Mouse (Mus musculus): Measurements from ENCODE around the gene Tgfb1i1. TPM values are rescaled to one million over a fixed set of nuclear protein-coding genes. Genes with fewer than 3 reads are reported as not detected.
A peak's percentile ranks its signal among the peaks of the same experiment; 100 is the strongest.

The Tgfb1i1 gene
- polyA plus RNA-seq (2015; fragmentation: Nextera tagmentation; extraction: Ambion mirVana), result 157 and 160 TPM in 2 replicates

- ATAC-seq (peak; percentile 89), DNase-seq (ENCODE audit: low spot score) (peak; percentile 92)
- Histone ChIP-seq H3K36me3 (ENCODE audit: insufficient read depth, low read length) (peaks cover 10% of the 10 kb centered on the region; the same call in 1 of the 2 replicates), H3K27me3 (replicated peaks; ENCODE audit: insufficient read depth, low read length) (no peaks in the 10 kb centered on the region), H3K9me3 (ENCODE audit: low read length) (no peaks in the 10 kb centered on the region), H3K4me3 (ENCODE audit: low read depth, low read length) (peak within 1 kb of the TSS; percentile 57), H3K4me1 (ENCODE audit: insufficient read depth, low read depth, low read length) (peaks cover 6% of the 10 kb centered on the region; the same call in 1 of the 2 replicates), H3K27ac (ENCODE audit: low read length) (peak within 1 kb of the TSS; percentile 91), H3K9ac (replicated peaks; ENCODE audit: low read depth) (peak within 1 kb of the TSS; percentile 75), H3K4me2 (replicated peaks; ENCODE audit: low read depth, low read length) (peak within 1 kb of the TSS; percentile 66)
- no peak for TF ChIP-seq EP300 (IDR thresholded peaks at IDR 0.05)
- no peak for TF ChIP-seq CTCF (IDR thresholded peaks at IDR 0.05)
- WGBS, result 4% methylated on average over 19 of the region's 30 CpGs
Observed at GRCm38 (mm10) chr7:128246496-128247391, at the start of gene Tgfb1i1. Tgfb1i1 (plus strand) TSS chr7:128246812.

- 81% methylated on average over 9 of the region's 9 CpGs for WGBS
- no peak overlapping the region for H3K27ac ChIP-seq (ENCODE audit: low read length)
- H3K36me3 ChIP-seq (ENCODE audit: insufficient read depth, low read length), result no peaks in the 10 kb centered on the region
- no peak overlapping the region for H3K4me3 ChIP-seq (ENCODE audit: low read depth, low read length)
- H3K4me1 ChIP-seq (ENCODE audit: insufficient read depth, low read depth, low read length), result no peaks in the 10 kb centered on the region
- no peak overlapping the region for H3K4me2 ChIP-seq (replicated peaks; ENCODE audit: low read depth, low read length)
- H3K27me3 ChIP-seq (replicated peaks; ENCODE audit: insufficient read depth, low read length), result no peaks in the 10 kb centered on the region
- DNase-seq (ENCODE audit: low spot score), result no peak
- H3K9ac ChIP-seq (replicated peaks; ENCODE audit: low read depth), result no peak overlapping the region
- no peak for ATAC-seq
- no peaks in the 10 kb centered on the region for H3K9me3 ChIP-seq (ENCODE audit: low read length)
- no peak for TF ChIP-seq CTCF (IDR thresholded peaks at IDR 0.05)
- no peak for TF ChIP-seq EP300 (IDR thresholded peaks at IDR 0.05)
Observed at GRCm38 (mm10) chr7:128201607-128202006, 45.0 kb upstream of the Tgfb1i1 start.

GRCm38 (mm10) chr7:128203071-128203470 is 43.5 kb upstream of the Tgfb1i1 start:
- ATAC-seq, result no peak

GRCm38 (mm10) chr7:128204179-128204578 is 42.4 kb upstream of the Tgfb1i1 start:
- 90% methylated on average over 8 of the region's 8 CpGs for WGBS
- Histone ChIP-seq H3K4me3 (ENCODE audit: low read depth, low read length) (no peak overlapping the region), H3K4me2 (replicated peaks; ENCODE audit: low read depth, low read length) (no peak overlapping the region), H3K9me3 (ENCODE audit: low read length) (no peaks in the 10 kb centered on the region), H3K4me1 (ENCODE audit: insufficient read depth, low read depth, low read length) (no peaks in the 10 kb centered on the region), H3K36me3 (ENCODE audit: insufficient read depth, low read length) (no peaks in the 10 kb centered on the region), H3K27me3 (replicated peaks; ENCODE audit: insufficient read depth, low read length) (no peaks in the 10 kb centered on the region), H3K9ac (replicated peaks; ENCODE audit: low read depth) (no peak overlapping the region), H3K27ac (ENCODE audit: low read length) (no peak overlapping the region)
- TF ChIP-seq CTCF (IDR thresholded peaks at IDR 0.05) (no peak), EP300 (IDR thresholded peaks at IDR 0.05) (no peak)
- ATAC-seq (no peak), DNase-seq (ENCODE audit: low spot score) (no peak)

More at GRCm38 (mm10) chr7:128203071-128203470, 43.5 kb upstream of the Tgfb1i1 start:
- Histone ChIP-seq H3K9ac (replicated peaks; ENCODE audit: low read depth) (no peak overlapping the region), H3K4me2 (replicated peaks; ENCODE audit: low read depth, low read length) (no peak overlapping the region), H3K36me3 (ENCODE audit: insufficient read depth, low read length) (no peaks in the 10 kb centered on the region), H3K27me3 (replicated peaks; ENCODE audit: insufficient read depth, low read length) (no peaks in the 10 kb centered on the region), H3K27ac (ENCODE audit: low read length) (no peak overlapping the region), H3K9me3 (ENCODE audit: low read length) (no peaks in the 10 kb centered on the region), H3K4me1 (ENCODE audit: insufficient read depth, low read depth, low read length) (no peaks in the 10 kb centered on the region), H3K4me3 (ENCODE audit: low read depth, low read length) (no peak overlapping the region)
- 78% methylated on average over 9 of the region's 9 CpGs for WGBS
- DNase-seq (ENCODE audit: low spot score), result no peak
- TF ChIP-seq CTCF (IDR thresholded peaks at IDR 0.05) (no peak), EP300 (IDR thresholded peaks at IDR 0.05) (no peak)

- no peaks in the 10 kb centered on the region for H3K27me3 ChIP-seq (replicated peaks; ENCODE audit: insufficient read depth, low read length)
- no peak overlapping the region for H3K4me3 ChIP-seq (ENCODE audit: low read depth, low read length)
- H3K9ac ChIP-seq (replicated peaks; ENCODE audit: low read depth), result no peak overlapping the region
- no peaks in the 10 kb centered on the region for H3K36me3 ChIP-seq (ENCODE audit: insufficient read depth, low read length)
- DNase-seq (ENCODE audit: low spot score), result no peak
- no peaks in the 10 kb centered on the region for H3K9me3 ChIP-seq (ENCODE audit: low read length)
- no peaks in the 10 kb centered on the region for H3K4me1 ChIP-seq (ENCODE audit: insufficient read depth, low read depth, low read length)
- H3K27ac ChIP-seq (ENCODE audit: low read length), result no peak overlapping the region
- ATAC-seq, result no peak
- WGBS, result 74% methylated on average over 18 of the region's 18 CpGs
- TF ChIP-seq CTCF (IDR thresholded peaks at IDR 0.05) (no peak), EP300 (IDR thresholded peaks at IDR 0.05) (no peak)
- H3K4me2 ChIP-seq (replicated peaks; ENCODE audit: low read depth, low read length), result no peak overlapping the region
Observed at GRCm38 (mm10) chr7:128205695-128206094, 40.9 kb upstream of the Tgfb1i1 start.

- DNase-seq (ENCODE audit: low spot score), result no peak
- H3K27me3 ChIP-seq (replicated peaks; ENCODE audit: insufficient read depth, low read length), result no peaks in the 10 kb centered on the region
- no peaks in the 10 kb centered on the region for H3K4me1 ChIP-seq (ENCODE audit: insufficient read depth, low read depth, low read length)
- H3K4me3 ChIP-seq (ENCODE audit: low read depth, low read length), result no peak within 1 kb of the TSS
- no peaks in the 10 kb centered on the region for H3K36me3 ChIP-seq (ENCODE audit: insufficient read depth, low read length)
- TF ChIP-seq CTCF (IDR thresholded peaks at IDR 0.05) (no peak), EP300 (IDR thresholded peaks at IDR 0.05) (no peak)
- H3K9ac ChIP-seq (replicated peaks; ENCODE audit: low read depth), result no peak within 1 kb of the TSS
- H3K27ac ChIP-seq (ENCODE audit: low read length), result no peak within 1 kb of the TSS
- no peak within 1 kb of the TSS for H3K4me2 ChIP-seq (replicated peaks; ENCODE audit: low read depth, low read length)
- 54% methylated on average over 6 of the region's 6 CpGs for WGBS
- no peaks in the 10 kb centered on the region for H3K9me3 ChIP-seq (ENCODE audit: low read length)
- no peak for ATAC-seq
Observed at GRCm38 (mm10) chr7:128206152-128206551, 40.5 kb upstream of the Tgfb1i1 start, which contains the start of gene Cox6a2. Cox6a2 (minus strand) TSS chr7:128206387.

All from lung, postnatal 0 days (tissue).